Mouse (Mus musculus) heart, adult 2 months (tissue): Measurements from ENCODE around the gene BC107364. TPM values are rescaled to one million over a fixed set of nuclear protein-coding genes. Genes with fewer than 3 reads are reported as not detected.
"Not testable (repeated sequence)": the region's sequence is repeated elsewhere in the genome, so short reads cannot be mapped to it uniquely, and the experiment has no call there.

Experiments used
- DNase-seq, 2 experiments: peaks; one replicate each; pipeline ENCODE4 v3.0.0; 2021
- H3K27ac ChIP-seq: fragments of 200-600 bp; 2 replicates; pipeline ENCODE4 v1.8.1; 2022
- H3K27me3 ChIP-seq: fragments of 200-500 bp; 2 replicates; pipeline ENCODE4 v1.6.1; 2012; ENCODE audit warnings: mild to moderate bottlenecking, low read length, inconsistent platforms, mixed read lengths; ENCODE audit not compliant: control insufficient read depth, insufficient read depth
- H3K36me3 ChIP-seq: fragments of 200-500 bp; 2 replicates; pipeline ENCODE4 v1.6.1; 2012; ENCODE audit warnings: low read length, inconsistent platforms; ENCODE audit not compliant: control insufficient read depth, insufficient read depth
- H3K4me1 ChIP-seq: fragments of 200-500 bp; 2 replicates; pipeline ENCODE4 v1.6.1; 2011; ENCODE audit warnings: low read length; ENCODE audit not compliant: control insufficient read depth, insufficient read depth
- H3K4me3 ChIP-seq: fragments of 200-600 bp; 2 replicates; pipeline ENCODE4 v1.8.1; 2022
- H3K79me2 ChIP-seq: fragments of 200-500 bp; replicated peaks from 2 replicates; pipeline ENCODE4 v1.6.1; 2012; ENCODE audit warnings: mild to moderate bottlenecking, inconsistent platforms, low read length, moderate library complexity, mixed read lengths; ENCODE audit not compliant: control insufficient read depth, insufficient read depth
- H3K9ac ChIP-seq: fragments of 200-500 bp; 2 replicates; pipeline ENCODE4 v1.6.1; 2012; ENCODE audit warnings: low read depth, mild to moderate bottlenecking, control low read depth, inconsistent platforms, low read length, mixed read lengths
- CTCF ChIP-seq: fragments of 200-600 bp; IDR thresholded peaks from 2 replicates; pipeline ENCODE4 v1.8.1; 2022; ENCODE audit warnings: antibody characterized with exemption, mild to moderate bottlenecking, moderate library complexity
- EP300 ChIP-seq: fragments of 200-500 bp; IDR thresholded peaks from 2 replicates; pipeline ENCODE4 v1.6.1; 2011; ENCODE audit warnings: low read depth, low read length, control low read depth; ENCODE audit not compliant: insufficient read depth
- POLR2A ChIP-seq: fragments of 200-500 bp; IDR thresholded peaks from 2 replicates; pipeline ENCODE4 v1.6.1; 2011; ENCODE audit warnings: mild to moderate bottlenecking, low read depth, low read length, control low read depth; ENCODE audit not compliant: insufficient read depth
- WGBS: fragments of 180-500 bp; shearing (Covaris S2); methylation state at CpG from one replicate; pipeline ENCODE4 v1.1.7; 2018; 5-methylcytosine and 5-hydroxymethylcytosine counted together
- intact Hi-C: fragments of 180-260 bp; cut with DNase I; formaldehyde crosslinking; loops from one replicate; pipeline ENCODE4 v1.15.1; 2025
- polyA plus RNA-seq: library from polyadenylated mRNA; depleted of rRNA; stranded (reverse); fragments of >200 nt; gene quantifications from 2 replicates; pipeline ENCODE4 v1.2.3, GENCODE M21; 2012
- total RNA-seq, 2 experiments: library from RNA; stranded (reverse); gene quantifications; 2 replicates each; pipeline ENCODE4 v1.2.3; 2021

BC107364 gene
- total and polyA plus RNA-seq, 3 experiments: not detected

GRCm38 (mm10) chr3:96472066-96472465 lies 20.0 kb upstream of the BC107364 start:
- Histone ChIP-seq H3K4me3 (no peak overlapping the region), H3K4me1 (no peaks in the 10 kb centered on the region; the same call in 1 of the 2 replicates), H3K36me3 (no peaks in the 10 kb centered on the region), H3K27me3 (peaks cover 6% of the 10 kb centered on the region), H3K9ac (no peak overlapping the region), H3K79me2 (no peaks in the 10 kb centered on the region), H3K27ac (no peak overlapping the region)
- WGBS: 87% methylated on average over 5 of the region's 5 CpGs
- intact Hi-C loops: no loop called here
- TF ChIP-seq POLR2A (no peak), CTCF (no peak), EP300 (no peak)
- no peak for DNase-seq

GRCm38 (mm10) chr3:96469626-96470025 lies 17.5 kb upstream of the BC107364 start:
- intact Hi-C loops: no loop called here
- H3K4me3 ChIP-seq: no peak overlapping the region
- WGBS: 85% methylated on average over 3 of the region's 3 CpGs
- no peaks in the 10 kb centered on the region for H3K36me3 ChIP-seq
- no peaks in the 10 kb centered on the region for H3K4me1 ChIP-seq
- no peak overlapping the region for H3K27ac ChIP-seq
- no peak for TF ChIP-seq CTCF
- TF ChIP-seq POLR2A: no peak
- TF ChIP-seq EP300: no peak
- H3K9ac ChIP-seq: no peak overlapping the region
- H3K27me3 ChIP-seq: no peaks in the 10 kb centered on the region
- no peak for DNase-seq
- no peaks in the 10 kb centered on the region for H3K79me2 ChIP-seq

GRCm38 (mm10) chr3:96468335-96468734 lies 16.2 kb upstream of the BC107364 start:
- H3K27me3 ChIP-seq, DNase-seq, H3K4me1 ChIP-seq, H3K9ac ChIP-seq, H3K79me2 ChIP-seq, H3K36me3 ChIP-seq, H3K27ac ChIP-seq, H3K4me3 ChIP-seq, intact Hi-C loops: not testable (repeated sequence)
- 93% methylated on average over 3 of the region's 3 CpGs for WGBS

DNA sequence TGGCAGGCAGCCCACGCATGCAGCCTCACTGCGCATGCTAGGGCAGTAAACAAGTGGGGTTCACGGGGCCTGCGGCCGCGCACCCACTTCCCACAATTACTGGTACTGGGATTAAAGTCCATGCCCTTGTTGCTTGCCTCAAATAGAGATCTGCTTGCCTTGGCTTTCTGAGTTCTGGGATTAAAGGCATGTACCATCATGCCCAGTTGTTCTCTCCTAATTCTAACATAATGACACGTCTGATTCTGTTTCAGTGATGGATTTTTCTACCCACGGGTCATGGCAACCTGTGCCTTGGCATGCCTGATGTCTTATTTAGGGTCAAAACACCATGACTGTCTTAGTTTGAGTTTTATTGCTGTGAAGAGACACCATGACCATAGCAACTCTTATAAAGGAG lies 15.5 kb upstream of the BC107364 start:
- Histone ChIP-seq H3K79me2 (no peaks in the 10 kb centered on the region), H3K4me3 (no peak overlapping the region), H3K27me3 (no peaks in the 10 kb centered on the region), H3K36me3 (no peaks in the 10 kb centered on the region), H3K9ac (no peak overlapping the region), H3K4me1 (no peaks in the 10 kb centered on the region), H3K27ac (no peak overlapping the region)
- intact Hi-C loops: no loop called here
- TF ChIP-seq POLR2A (no peak), CTCF (no peak), EP300 (no peak)
- WGBS: 87% methylated on average over 8 of the region's 8 CpGs
- no peak for DNase-seq

DNA sequence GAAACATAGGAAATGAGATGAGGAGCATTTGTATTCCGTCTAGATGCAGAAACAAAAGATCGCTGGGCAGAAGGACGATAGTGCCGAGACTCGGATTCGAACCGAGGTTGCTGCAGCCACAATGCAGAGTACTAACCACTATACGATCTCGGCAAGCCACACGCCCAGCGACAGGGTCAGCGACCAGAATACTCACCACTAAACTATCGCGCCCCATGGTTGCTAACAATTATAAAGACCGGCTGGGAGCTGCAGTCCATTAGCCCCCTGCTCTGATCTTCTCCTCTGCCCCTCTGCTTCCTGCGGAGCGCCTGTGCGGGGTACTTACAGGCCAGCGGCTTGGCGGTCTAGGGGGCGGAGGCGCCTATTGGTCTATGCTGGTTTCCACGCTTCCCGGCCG lies 11.8 kb upstream of the BC107364 start:
- 46% methylated on average over 25 of the region's 25 CpGs for WGBS
- no peak overlapping the region for H3K4me3 ChIP-seq
- intact Hi-C loops: no loop called here

DNA sequence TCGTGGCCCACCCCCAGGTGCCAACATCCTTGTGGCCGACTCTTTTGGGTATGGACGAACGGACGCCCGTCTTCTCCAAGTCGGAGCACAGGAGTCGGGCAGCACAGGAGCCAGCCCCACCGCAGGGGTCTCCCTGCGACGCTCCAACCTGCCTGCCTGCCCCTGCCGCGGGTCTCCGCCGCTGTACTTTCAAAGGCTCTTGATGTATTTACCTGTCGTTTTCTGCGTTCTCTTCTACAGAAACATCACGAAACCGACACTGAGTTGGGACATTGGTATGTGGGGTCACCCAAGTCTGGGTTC lies 8.4 kb upstream of the BC107364 start:
- DNase-seq, H3K4me1 ChIP-seq, H3K79me2 ChIP-seq, H3K36me3 ChIP-seq, H3K27ac ChIP-seq, intact Hi-C loops, H3K4me3 ChIP-seq, H3K27me3 ChIP-seq, H3K9ac ChIP-seq: not testable (repeated sequence)
- no CpG with 5 or more reads among the region's 19 CpGs for WGBS

More for the DNA sequence above, 11.8 kb upstream of the BC107364 start:
- H3K27me3 ChIP-seq: no peaks in the 10 kb centered on the region
- no peaks in the 10 kb centered on the region for H3K36me3 ChIP-seq
- no peak overlapping the region for H3K27ac ChIP-seq
- no peaks in the 10 kb centered on the region for H3K79me2 ChIP-seq
- DNase-seq: no peak
- H3K4me1 ChIP-seq: no peaks in the 10 kb centered on the region
- no peak overlapping the region for H3K9ac ChIP-seq
- no peak for TF ChIP-seq EP300
- TF ChIP-seq POLR2A: no peak
- no peak for TF ChIP-seq CTCF

- H3K4me1 ChIP-seq, H3K36me3 ChIP-seq, intact Hi-C loops, H3K9ac ChIP-seq, H3K27ac ChIP-seq, DNase-seq, H3K79me2 ChIP-seq, H3K27me3 ChIP-seq, H3K4me3 ChIP-seq: not testable (repeated sequence)
- 10% methylated on average over 1 of the region's 58 CpGs for WGBS
Measured at GRCm38 (mm10) chr3:96459757-96460567, 7.9 kb upstream of the BC107364 start.

DNA sequence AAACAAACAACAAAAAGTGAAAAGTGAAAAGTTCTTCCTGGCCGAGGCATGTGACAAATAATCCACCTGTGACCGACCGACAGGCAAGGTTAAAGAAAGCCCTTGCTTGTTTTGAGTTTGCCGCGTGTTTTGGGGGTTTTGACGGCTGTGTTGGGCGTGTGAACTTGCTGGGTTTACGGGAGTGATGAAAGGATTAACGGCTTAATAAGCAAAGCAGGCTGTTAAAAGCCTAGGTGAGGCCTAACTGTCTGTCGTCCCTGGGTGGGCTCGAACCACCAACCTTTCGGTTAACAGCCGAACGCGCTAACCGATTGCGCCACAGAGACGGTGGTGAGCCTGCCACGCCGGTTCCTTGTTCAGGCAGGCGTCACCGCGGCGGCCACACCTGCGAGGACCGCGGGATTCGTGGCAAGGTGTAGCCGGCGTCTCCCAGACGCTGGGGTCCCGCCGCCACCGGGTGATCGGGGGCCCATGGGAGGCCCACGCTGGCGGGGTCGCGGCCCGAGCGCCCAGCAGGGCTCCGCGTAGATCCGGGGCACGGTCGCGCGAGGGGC lies 6.9 kb upstream of the BC107364 start:
- H3K27ac ChIP-seq, H3K79me2 ChIP-seq, intact Hi-C loops, DNase-seq, H3K27me3 ChIP-seq, H3K4me1 ChIP-seq, H3K9ac ChIP-seq, H3K36me3 ChIP-seq, H3K4me3 ChIP-seq: not testable (repeated sequence)
- no CpG with 5 or more reads among the region's 48 CpGs for WGBS

DNA sequence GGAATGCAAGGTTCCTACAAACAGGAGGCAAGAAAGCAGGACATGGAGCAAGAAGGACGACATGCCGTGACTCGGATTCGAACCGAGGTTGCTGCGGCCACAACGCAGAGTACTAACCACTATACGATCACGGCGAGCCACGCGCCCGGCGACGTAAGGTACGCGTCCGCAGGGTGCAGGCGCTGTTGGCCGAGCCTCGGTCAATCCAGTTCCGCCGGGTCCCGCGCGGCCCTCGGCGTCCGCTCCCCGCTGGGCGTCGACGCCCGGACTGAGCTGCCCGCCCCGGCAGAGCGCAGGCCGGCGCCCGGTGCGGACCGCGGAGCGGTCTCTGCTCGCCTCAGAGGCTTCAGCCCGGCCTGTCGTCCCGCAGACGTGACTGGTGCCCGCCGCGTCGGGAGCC lies 5.9 kb upstream of the BC107364 start:
- no CpG with 5 or more reads among the region's 53 CpGs for WGBS
- H3K36me3 ChIP-seq, H3K27me3 ChIP-seq, intact Hi-C loops, H3K4me3 ChIP-seq, H3K4me1 ChIP-seq, H3K79me2 ChIP-seq, H3K9ac ChIP-seq, DNase-seq, H3K27ac ChIP-seq: not testable (repeated sequence)
